14 mouse cellular contexts compared by ENCODE assay signal in the genomic region with DNA sequence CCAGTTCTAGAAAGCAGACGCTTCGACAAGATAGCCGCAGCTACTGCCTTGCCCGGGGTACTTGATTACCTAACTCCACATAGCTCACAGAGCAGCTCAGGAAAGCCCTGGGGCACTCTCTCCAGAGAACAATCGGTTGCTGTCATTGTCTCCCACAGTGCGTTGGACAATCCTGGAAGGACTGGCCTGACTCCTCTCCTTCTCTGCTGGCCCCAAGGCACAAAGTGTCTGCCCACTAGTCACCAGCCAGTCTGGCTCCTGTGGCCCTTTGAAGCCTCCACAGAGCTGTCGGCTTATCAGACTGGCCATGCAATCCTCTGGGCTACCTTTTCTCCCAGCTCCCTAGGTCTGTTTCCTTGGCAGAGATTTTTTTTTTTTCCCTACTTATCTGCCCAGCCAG.
"Had no signal": no experiment of that assay in that cellular context is flagged by ENCODE, and none has a peak within 500 bp of the region (broad histone marks: within the 10 kb centered on the region; RNA-seq: fewer than 3 reads in every experiment).

No protein-coding gene starts in this region.

- H3K27ac ChIP-seq: layer of hippocampus, adult 2 months; limb, embryonic 12.5 days; liver, embryonic 13.5 days; lung, embryonic 15.5 days; stomach, embryonic 15.5 days had no signal

- ATAC-seq: liver, postnatal 0 days had no signal

- H3K36me3 ChIP-seq: limb, embryonic 12.5 days; liver, embryonic 13.5 days; lung, embryonic 15.5 days; stomach, embryonic 15.5 days had no signal

- DNase-seq: kidney, adult 11 months; kidney, postnatal 10 days; kidney, postnatal 4 days; liver; liver, embryonic 13.5 days; liver, postnatal 0 days; lung, postnatal 14 days; right cerebral cortex, postnatal 14 days; thymus, adult 2 months; thymus, postnatal 25 days had no signal

- H3K27me3 ChIP-seq: limb, embryonic 12.5 days; liver, embryonic 13.5 days; lung, embryonic 15.5 days; stomach, embryonic 15.5 days had no signal

- H3K9ac ChIP-seq: limb, embryonic 12.5 days; liver, embryonic 13.5 days; liver, postnatal 0 days; lung, embryonic 15.5 days; stomach, embryonic 15.5 days had no signal

- H3K4me2 ChIP-seq: limb, embryonic 12.5 days; liver, embryonic 13.5 days; lung, embryonic 15.5 days; stomach, embryonic 15.5 days had no signal

- H3K4me3 ChIP-seq: layer of hippocampus, adult 2 months; limb, embryonic 12.5 days; liver, embryonic 13.5 days; lung, embryonic 15.5 days; stomach, embryonic 15.5 days had no signal

- H3K9me3 ChIP-seq: limb, embryonic 12.5 days; liver, embryonic 13.5 days; lung, embryonic 15.5 days; stomach, embryonic 15.5 days had no signal
